Mouse (Mus musculus) ES-Bruce4 (cell line): ENCODE data around the gene Wfdc5.

ENCODE experiments used
- CTCF ChIP-seq: IDR thresholded peaks from one replicate; pipeline ENCODE4 v1.8.1; 2011; ENCODE audit warnings: low read depth, low read length
- POLR2A ChIP-seq: IDR thresholded peaks from one replicate; pipeline ENCODE4 v1.8.1; 2011; ENCODE audit warnings: low read length; ENCODE audit not compliant: insufficient read depth

GRCm38 (mm10) chr2:164190576-164190975 is 8.0 kb upstream of the Wfdc5 start, which contains the start of gene Wfdc12:
- TF ChIP-seq POLR2A: no peak
- no peak for TF ChIP-seq CTCF
